Mouse (Mus musculus) olfactory bulb, adult 2 months (tissue): ENCODE results near the gene Tmem150a.

ENCODE experiments used
- CTCF ChIP-seq: fragments of 200-500 bp; IDR thresholded peaks from 2 replicates; pipeline ENCODE4 v1.5.1; 2012; ENCODE audit warnings: low read depth, mild to moderate bottlenecking, low read length, moderate library complexity; ENCODE audit not compliant: insufficient read depth
- POLR2A ChIP-seq: fragments of 200-500 bp; IDR thresholded peaks from 2 replicates; pipeline ENCODE4 v1.6.1; 2012; ENCODE audit warnings: mild to moderate bottlenecking, low read depth, low read length, moderate library complexity; ENCODE audit not compliant: insufficient read depth

- TF ChIP-seq CTCF, result no peak
- TF ChIP-seq POLR2A, result no peak
Measured at GRCm38 (mm10) chr6:72389471-72389940, 34.3 kb downstream of the Tmem150a start.
